Comparison of ENCODE assay signal across 8 mouse cellular contexts in genomic region chr9:120932797-120933586, GRCm38 (mm10). TPM values are rescaled to one million over a fixed set of nuclear protein-coding genes. Genes with fewer than 3 reads are reported as not detected.
DNase-seq lines count a peak whose midpoint lies in the region; ATAC-seq lines count a peak whose summit lies in the region.

No protein-coding gene starts in this region.

- DNase-seq in T-cell, adult 2 months (ENCODE audit: low spot score) = peak; percentile 96
- DNase-seq in cerebellum, postnatal 25 days = peak; percentile 98 to 99
- DNase-seq in frontal cortex, postnatal 25 days (ENCODE audit: low spot score in 2 of 2) = peak; percentile 81 to 94
- DNase-seq in hindbrain, embryonic 14.5 days (ENCODE audit: low spot score) = peak; percentile 99
- DNase-seq in layer of hippocampus, postnatal 36 days = peak; percentile 96 to 97
- peak; percentile 96 for DNase-seq in lung, postnatal 25 days (ENCODE audit: low spot score)
- peak; percentile 96 for DNase-seq in retina, embryonic 14.5 days (ENCODE audit: low spot score)
- DNase-seq in thymus, postnatal 36 days = peak; percentile 97

- H3K9ac ChIP-seq in hindbrain, embryonic 14.5 days = peak overlapping the region; percentile 87

- WGBS in hindbrain, embryonic 14.5 days = 5% methylated on average over 72 of the region's 78 CpGs

- ATAC-seq in hindbrain, embryonic 14.5 days (ENCODE audit: low FRiP score) = peak; percentile 90

- H3K27ac ChIP-seq in hindbrain, embryonic 14.5 days = peak overlapping the region; percentile 94

- H3K9me3 ChIP-seq in hindbrain, embryonic 14.5 days (ENCODE audit: control insufficient read depth, low read length) = no peaks in the 10 kb centered on the region

- H3K4me2 ChIP-seq in hindbrain, embryonic 14.5 days (replicated peaks) = peak overlapping the region; percentile 83

- H3K4me1 ChIP-seq in hindbrain, embryonic 14.5 days (replicated peaks; ENCODE audit: control insufficient read depth, insufficient read depth, low read length) = peaks cover 34% of the 10 kb centered on the region

- no peaks in the 10 kb centered on the region for H3K27me3 ChIP-seq in hindbrain, embryonic 14.5 days (ENCODE audit: control insufficient read depth, insufficient read depth, low read length)

- peak overlapping the region; percentile 89 for H3K4me3 ChIP-seq in hindbrain, embryonic 14.5 days (replicated peaks; ENCODE audit: low read length)

- no peaks in the 10 kb centered on the region for H3K36me3 ChIP-seq in hindbrain, embryonic 14.5 days (replicated peaks; ENCODE audit: control insufficient read depth, insufficient read depth)

RNA-seq across cellular contexts. Expression of gene Ctnnb1, which starts 4.0 kb away (rescaled TPM):
- polyA plus RNA-seq in hindbrain, embryonic 14.5 days (2014; fragmentation: Nextera tagmentation; extraction: Ambion mirVana) = 404 and 463 TPM in 2 replicates
- 100 to 1,000 TPM; 576 to 592 TPM for total RNA-seq in layer of hippocampus, postnatal 36 days (2021)

Comparison
In these comparisons a context has a peak if more than half of its experiments do, and no peak if none do; other contexts are left out.
1. Peak in every context shown above with its lines: DNase-seq, ATAC-seq, H3K4me3 ChIP-seq and H3K27ac ChIP-seq.